Mouse (Mus musculus) heart, adult 18-20 months (tissue): Measurements from ENCODE around the gene Usp38. TPM values are rescaled to one million over a fixed set of nuclear protein-coding genes. Genes with fewer than 3 reads are reported as not detected.
A peak's percentile ranks its signal among the peaks of the same experiment; 100 is the strongest.

Experiments used
- DNase-seq, 2 experiments: peaks; one replicate each; pipeline ENCODE4 v3.0.0; 2021 to 2022; ENCODE audit warnings: mixed read lengths in 1 of 2
- total RNA-seq, 2 experiments: library from RNA; stranded (reverse); gene quantifications; 2 replicates each; pipeline ENCODE4 v1.2.3; 2021

Gene Usp38
- total RNA-seq, 2 experiments from 2014 or later: 18.9 to 19.5 TPM

DNA sequence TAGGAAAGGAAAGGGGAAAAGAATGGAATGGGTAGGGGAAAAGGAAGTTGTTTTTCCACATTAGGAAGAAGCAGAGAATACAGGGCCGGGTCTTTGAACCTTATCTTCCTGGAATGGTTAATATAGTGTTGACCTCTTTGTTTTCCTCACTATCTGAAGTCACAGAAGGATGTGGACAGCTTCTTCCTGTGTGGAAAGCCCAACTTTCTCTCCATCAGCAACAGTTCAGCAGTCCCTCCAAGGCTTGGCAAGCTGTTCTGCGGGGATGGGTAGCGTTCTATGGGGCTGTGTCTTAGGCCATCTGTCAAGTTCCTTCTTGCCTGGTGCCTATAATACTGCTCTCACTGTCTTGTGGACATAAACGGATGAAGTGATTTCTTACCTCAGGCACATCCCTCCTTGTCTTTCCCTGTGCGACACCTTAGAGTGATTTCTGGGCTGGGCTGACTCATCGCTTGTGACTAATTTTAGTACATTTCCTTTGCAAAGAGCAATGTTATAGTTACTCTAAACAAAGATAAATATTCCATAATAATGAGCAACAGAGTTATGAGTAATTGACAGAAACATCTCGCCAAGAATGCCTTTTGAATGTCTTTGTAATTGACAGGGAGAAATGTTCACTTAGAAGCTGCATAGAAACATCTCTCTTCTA is 52.7 kb downstream of the Usp38 start:
- DNase-seq: no peak

DNA sequence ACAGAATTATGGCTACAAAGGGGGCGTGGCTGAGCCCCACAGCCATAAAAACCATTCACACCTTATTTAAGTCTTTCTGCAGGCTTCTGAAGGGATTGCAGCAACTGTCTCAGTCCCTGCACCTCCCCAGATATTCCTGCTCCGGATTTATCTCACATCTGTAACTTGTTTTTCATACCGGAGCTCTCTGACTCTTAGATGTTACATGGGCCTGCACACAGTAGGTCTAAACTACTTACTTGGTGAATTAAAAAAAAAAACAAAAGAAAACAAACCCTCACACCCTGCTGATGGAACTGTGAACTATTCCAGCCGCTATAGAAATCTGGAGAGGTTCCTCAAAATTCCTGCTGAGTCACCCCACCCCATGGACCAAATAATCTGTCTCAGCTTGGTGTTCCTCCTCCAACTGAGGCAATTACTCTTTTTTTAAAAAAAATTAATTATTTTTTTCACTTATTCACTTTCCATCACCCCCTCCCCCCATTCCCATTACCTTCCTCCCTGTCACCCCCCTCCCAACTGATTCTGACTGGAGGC is 53.6 kb downstream of the Usp38 start:
- DNase-seq: no peak

DNA sequence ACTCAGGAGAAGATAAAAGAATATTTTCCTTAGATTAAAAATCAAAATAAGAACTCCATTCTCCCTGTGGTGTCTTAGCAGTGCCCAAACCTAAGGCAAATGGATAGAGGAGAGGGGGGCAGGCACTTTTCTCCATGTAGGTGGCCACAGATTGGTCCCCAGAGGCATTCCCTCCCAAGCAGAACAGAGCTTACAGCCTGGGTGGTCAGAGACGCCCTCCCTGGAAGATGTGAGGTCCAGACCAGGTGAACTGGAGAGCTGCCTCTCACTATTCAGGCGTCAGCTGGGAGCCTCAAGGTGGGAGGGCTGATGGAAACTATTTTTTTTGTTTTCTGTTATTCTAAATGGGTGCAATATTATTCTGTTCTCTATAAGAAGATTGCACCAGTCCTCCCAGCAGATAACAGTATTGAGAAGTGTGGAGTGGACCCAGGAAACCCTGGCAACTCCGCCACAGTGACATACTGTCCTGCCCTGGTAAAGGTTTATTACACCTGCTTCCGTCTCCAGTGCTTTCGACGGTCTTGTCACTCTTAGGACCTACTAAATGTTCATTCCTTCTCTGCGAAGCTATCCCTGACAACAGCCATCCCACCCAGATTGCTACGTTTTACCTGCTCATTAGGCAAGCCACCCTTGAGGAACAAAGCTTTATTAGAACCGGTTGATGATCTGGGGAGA is 55.0 kb downstream of the Usp38 start:
- no peak for DNase-seq

DNA sequence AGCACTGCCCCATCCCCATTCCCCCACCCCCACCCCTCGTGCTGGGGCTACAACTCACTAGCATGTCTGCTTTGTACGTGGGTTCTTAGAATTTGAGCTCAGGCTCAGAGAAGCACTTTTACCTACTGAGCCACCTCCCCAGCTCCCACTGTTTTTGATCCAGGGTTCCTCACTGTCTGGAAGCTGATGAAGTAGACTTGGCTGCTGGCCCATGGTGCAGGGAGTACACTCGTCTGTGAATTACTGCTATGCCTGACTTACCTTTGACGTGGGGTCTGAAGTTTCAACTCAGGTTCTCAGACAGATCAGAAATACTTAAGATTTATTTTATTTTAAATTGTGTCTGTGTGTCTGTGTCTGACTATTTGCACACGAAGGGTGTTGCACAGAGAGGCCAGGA is 57.0 kb downstream of the Usp38 start:
- no peak for DNase-seq

DNA sequence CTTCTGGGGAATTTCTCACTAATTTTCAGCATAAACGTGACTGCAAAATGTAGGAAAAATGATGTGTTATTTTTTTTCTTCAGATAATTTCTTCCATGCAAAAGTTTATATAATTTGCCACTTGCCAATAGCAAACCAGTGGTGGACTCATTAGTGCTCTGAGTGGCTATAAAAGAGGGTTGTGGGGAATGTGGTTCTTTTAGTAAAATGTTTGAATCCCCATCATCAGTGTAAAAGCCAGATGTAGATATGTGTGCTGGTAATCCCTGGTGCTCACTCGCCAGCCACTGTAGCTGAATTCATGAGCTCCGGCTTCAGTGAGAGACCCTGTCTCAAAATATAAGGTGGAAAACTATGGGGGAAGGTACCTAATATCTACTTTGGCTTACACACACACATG is 61.8 kb downstream of the Usp38 start:
- no peak for DNase-seq

DNA sequence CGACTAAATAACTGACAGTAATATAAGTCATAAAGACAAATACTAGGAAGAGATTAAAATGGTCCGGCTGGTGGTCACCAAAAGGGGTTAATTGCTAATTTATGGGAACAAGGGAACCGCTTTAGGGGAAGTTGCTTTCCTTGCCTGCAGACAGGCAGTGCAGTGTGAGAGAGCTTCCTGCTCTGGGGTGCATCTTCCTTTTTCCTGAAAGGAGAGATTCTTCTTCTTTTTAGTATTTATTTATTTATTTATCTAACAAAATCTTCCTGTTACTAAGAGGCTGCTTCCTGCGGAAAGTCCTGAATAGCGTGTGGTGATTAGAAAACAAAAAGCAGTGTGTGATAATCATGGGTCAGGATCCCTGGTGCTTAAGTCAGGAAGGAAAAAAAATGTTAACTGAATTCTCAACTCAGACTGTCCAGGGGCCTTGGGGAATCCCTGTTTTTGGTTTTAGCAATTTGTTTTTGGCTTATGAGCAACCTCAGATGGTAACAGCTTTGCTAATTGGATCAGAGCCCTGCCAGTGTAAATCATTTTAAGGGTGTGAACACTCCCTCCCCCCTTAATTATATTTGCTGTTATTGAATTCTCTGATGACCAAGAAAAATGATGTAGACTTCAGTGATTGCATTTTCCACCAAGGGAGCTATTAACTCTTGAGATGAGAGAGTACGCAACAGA is 62.4 kb downstream of the Usp38 start:
- peak in 1 of 2 experiments; percentile 48 for DNase-seq

DNA sequence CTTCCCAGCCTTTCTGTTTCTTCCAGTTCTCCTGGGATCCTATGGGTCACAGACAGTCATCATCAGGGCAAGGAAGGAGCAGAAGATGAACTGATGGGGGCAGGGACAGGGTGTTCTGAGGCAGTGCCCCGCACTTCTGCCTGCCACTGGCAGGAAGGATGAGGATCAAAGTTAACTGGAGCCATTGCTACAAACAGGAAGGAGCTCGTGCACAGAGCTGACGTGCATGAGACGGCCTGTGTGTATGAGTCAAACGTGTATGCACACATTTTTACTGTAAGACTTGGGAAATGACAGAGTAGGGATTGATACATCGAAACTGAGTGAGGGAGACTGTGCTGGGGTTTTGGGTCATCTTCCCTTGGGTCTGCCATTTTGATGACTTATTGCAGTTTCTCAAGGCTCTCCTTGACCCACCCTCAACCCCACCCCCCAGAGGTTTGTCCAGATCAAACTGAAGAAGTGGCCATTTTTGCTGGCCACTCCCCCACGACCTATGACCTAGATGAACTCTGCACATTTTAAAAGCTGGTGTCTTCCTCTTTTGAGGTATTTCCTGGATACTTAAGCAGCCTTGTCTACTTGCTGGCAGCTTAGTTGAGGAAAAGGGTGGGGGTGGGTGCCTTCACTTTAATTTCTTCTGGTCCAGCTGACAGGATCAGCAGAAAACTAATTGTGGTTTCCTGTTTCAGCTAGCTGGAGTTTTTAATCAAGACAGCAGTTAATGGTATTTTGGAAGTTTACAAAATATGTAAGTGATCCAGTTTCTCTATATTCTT is 66.1 kb downstream of the Usp38 start:
- peak in 1 of 2 experiments; percentile 39 for DNase-seq

DNA sequence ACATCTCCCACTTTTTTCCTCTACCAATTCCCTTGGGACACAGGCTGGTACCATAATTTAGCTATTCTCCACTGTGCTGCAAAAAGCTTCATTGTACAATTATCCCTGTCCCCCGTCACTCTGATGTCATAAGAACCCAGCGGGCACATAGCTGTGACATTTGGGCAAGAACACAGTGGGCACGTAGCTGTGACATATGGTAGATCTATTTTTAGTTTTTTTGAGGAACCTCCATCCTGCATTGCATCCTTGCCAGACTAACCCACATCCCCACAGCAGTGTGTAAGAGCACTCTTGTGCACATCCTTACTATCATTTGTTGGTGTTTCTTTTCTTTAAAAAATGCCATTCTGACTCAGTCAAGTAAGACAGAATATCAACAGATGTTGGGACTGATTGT is 71.0 kb downstream of the Usp38 start:
- DNase-seq: no peak

DNA sequence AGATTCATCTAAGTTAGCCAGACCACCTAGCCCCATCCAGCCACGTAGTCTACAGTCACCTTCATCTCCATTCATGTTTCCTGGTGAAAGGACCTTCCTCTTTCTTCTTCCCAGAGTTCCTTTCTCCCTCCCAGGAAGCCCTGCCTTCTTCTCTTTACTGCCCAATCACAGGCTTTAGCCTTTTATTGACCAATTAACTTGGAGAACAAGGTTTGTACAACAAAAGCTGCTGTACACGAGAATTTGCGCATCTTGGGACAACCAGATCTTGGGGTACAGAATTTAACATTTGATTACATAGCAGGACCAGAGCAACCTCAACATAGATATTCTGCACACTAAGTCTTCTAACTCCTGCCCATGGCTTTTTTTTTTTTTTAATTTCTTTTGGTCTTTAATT is 73.1 kb downstream of the Usp38 start:
- DNase-seq: no peak

DNA sequence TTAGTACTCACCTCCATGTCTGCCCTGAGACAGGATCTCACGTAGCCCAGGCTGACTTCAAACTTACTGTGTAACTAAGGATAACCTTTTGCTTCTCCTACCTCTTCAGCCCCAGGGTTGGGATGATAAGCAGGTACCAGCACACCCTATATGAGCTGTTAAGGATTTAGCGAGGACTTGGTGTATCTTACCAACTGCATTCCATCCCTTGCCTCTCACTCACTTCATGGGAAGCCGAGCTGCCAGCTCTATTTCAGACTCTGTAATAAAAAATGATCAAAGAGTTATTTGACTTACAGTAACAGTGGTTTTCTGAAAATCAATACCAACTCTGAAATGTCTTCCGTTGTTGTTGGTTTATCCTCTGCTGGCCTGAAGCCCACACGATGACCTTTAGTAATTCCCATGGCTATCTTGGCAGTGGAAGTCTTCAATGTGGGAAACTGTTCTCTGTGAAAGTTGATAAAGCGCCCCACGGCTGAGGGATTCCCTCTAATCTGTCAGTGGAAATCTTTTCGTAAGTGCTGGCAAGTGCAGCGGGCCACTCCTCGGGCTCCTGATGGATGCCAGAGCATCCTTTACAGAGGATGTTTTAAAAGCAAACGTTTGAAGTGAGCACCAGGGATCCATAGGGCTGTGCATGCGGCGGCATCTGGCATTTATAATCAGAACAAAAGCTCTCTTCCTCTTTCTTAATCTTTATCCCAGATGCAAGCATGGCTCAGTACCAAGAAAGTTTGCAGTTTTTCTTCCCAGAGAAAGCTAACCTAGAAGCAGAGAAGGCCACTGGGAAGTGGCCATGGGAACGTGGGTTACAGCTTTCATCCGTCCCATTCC is 76.7 kb downstream of the Usp38 start:
- DNase-seq: peak; percentile 66 to 67

Other genes with a start within 250 kb of the Usp38 start
- gene Gab1, start 134.4 kb downstream of the Usp38 start, total RNA-seq: 10 to 100 TPM; 30.2 to 35.5 TPM